Comparison of ENCODE assay signal across 10 mouse cellular contexts in the genomic region with DNA sequence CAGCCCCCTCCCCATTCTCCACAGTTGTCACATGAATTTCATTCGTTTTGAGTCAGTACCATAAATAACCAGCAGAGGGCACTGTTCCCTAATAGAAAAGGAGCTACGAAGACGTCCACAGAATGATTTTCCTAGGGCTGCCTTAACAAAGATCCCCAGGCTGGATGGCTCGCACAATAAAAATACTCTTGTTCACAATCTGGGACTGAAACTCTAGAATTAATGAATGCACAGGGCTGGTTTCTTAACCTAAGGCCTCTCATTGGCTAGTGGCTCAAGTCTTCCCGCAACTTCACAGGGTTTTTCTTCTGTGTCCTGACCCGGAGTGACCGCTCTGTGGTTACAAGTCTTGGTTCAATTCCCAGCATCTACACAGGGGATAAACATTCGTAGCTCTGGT. TPM values are rescaled to one million over a fixed set of nuclear protein-coding genes. Genes with fewer than 3 reads are reported as not detected.
A peak's percentile ranks its signal among the peaks of the same experiment; 100 is the strongest.
DNase-seq lines count a peak whose midpoint lies in the region; ATAC-seq and TF ChIP-seq lines count a peak whose summit lies in the region.
"Had no signal": no experiment of that assay in that cellular context is flagged by ENCODE, and none has a peak within 500 bp of the region (broad histone marks: within the 10 kb centered on the region; RNA-seq: fewer than 3 reads in every experiment).

No protein-coding gene starts in this region.

- peak; percentile 68 for ATAC-seq in forebrain, embryonic 13.5 days
- peak; percentile 37 for ATAC-seq in midbrain, embryonic 15.5 days (replicated peaks)

- 30% methylated on average over 8 of the region's 8 CpGs for WGBS in heart, adult 2 months
- 47% methylated on average over 8 of the region's 8 CpGs for WGBS in heart, embryonic 10.5 days
- WGBS in forebrain, embryonic 13.5 days = 38% methylated on average over 8 of the region's 8 CpGs
- WGBS in midbrain, embryonic 15.5 days = 35% methylated on average over 8 of the region's 8 CpGs

- TF ChIP-seq CTCF in heart, adult 2 months (IDR thresholded peaks at IDR 0.05) = peak; percentile 81
- peak; percentile 67; the same call in 1 of the 2 replicates for TF ChIP-seq CTCF in brain, embryonic 14.5 days (IDR thresholded peaks at IDR 0.05; ENCODE audit: borderline replicate concordance, extremely low read depth, insufficient read depth, insufficient read length)

- intact Hi-C loops in heart, adult 2 months (cut with DNase I) = loop anchor here (1.0 to 5.0 kb wide), 2 partner anchors 83 to 154 kb away; no protein-coding TSS in a partner anchor

- H3K9ac ChIP-seq in heart, adult 2 months (ENCODE audit: low read depth, low read length) = no peak overlapping the region
- H3K9ac ChIP-seq in forebrain, embryonic 13.5 days = no peak overlapping the region
- no peak overlapping the region for H3K9ac ChIP-seq in midbrain, embryonic 15.5 days

- no peak overlapping the region for H3K4me2 ChIP-seq in forebrain, embryonic 13.5 days
- no peak overlapping the region for H3K4me2 ChIP-seq in midbrain, embryonic 15.5 days

- no peak for TF ChIP-seq EP300 in heart, adult 2 months (IDR thresholded peaks at IDR 0.05; ENCODE audit: insufficient read depth, low read depth, low read length)

- no peaks in the 10 kb centered on the region; the same call in 1 of the 2 replicates for H3K36me3 ChIP-seq in heart, adult 2 months (ENCODE audit: control insufficient read depth, insufficient read depth, low read length)
- no peaks in the 10 kb centered on the region for H3K36me3 ChIP-seq in heart, embryonic 10.5 days
- no peaks in the 10 kb centered on the region for H3K36me3 ChIP-seq in forebrain, embryonic 13.5 days (ENCODE audit: poor library complexity, severe bottlenecking)
- H3K36me3 ChIP-seq in midbrain, embryonic 15.5 days (replicated peaks) = no peaks in the 10 kb centered on the region

- H3K4me3 ChIP-seq in heart, adult 2 months = no peak overlapping the region
- no peak overlapping the region for H3K4me3 ChIP-seq in heart, embryonic 10.5 days
- no peak overlapping the region for H3K4me3 ChIP-seq in forebrain, embryonic 13.5 days
- H3K4me3 ChIP-seq in midbrain, embryonic 15.5 days = no peak overlapping the region

- peak in 1 of 2 experiments; percentile 45 for DNase-seq in heart, adult 2 months
- no peak for DNase-seq in heart, embryonic 10.5 days (ENCODE audit: low spot score)
- peak; percentile 85 for DNase-seq in CD4-positive, CD25-positive, alpha-beta regulatory T cell, adult 2 months (ENCODE audit: low read depth, low spot score)
- DNase-seq in brain, embryonic 14.5 days (ENCODE audit: low read depth) = peak; percentile 90
- peak; percentile 60 to 73 for DNase-seq in layer of hippocampus, postnatal 10 days (ENCODE audit: low spot score in 2 of 2)
- peak; percentile 59 for DNase-seq in yolk sac, embryonic 10.5 days (ENCODE audit: low spot score)

- H3K4me1 ChIP-seq in heart, adult 2 months (ENCODE audit: control insufficient read depth, insufficient read depth, low read length) = peaks cover 8% of the 10 kb centered on the region
- H3K4me1 ChIP-seq in heart, embryonic 10.5 days = peaks cover 15% of the 10 kb centered on the region
- no peaks in the 10 kb centered on the region for H3K4me1 ChIP-seq in forebrain, embryonic 13.5 days
- no peaks in the 10 kb centered on the region for H3K4me1 ChIP-seq in midbrain, embryonic 15.5 days

- H3K27me3 ChIP-seq in heart, adult 2 months (ENCODE audit: control insufficient read depth, insufficient read depth, low read length) = no peaks in the 10 kb centered on the region
- H3K27me3 ChIP-seq in heart, embryonic 10.5 days (ENCODE audit: insufficient read depth, poor library complexity, severe bottlenecking) = peaks cover 13% of the 10 kb centered on the region; the same call in 1 of the 2 replicates
- peaks cover 23% of the 10 kb centered on the region for H3K27me3 ChIP-seq in forebrain, embryonic 13.5 days
- H3K27me3 ChIP-seq in midbrain, embryonic 15.5 days (replicated peaks) = no peaks in the 10 kb centered on the region

- peak overlapping the region; percentile 36; the same call in 1 of the 2 replicates for H3K27ac ChIP-seq in heart, adult 2 months
- H3K27ac ChIP-seq in heart, embryonic 10.5 days = no peak overlapping the region
- H3K27ac ChIP-seq in forebrain, embryonic 13.5 days = no peak overlapping the region
- no peak overlapping the region for H3K27ac ChIP-seq in midbrain, embryonic 15.5 days

- no peak for TF ChIP-seq POLR2A in heart, adult 2 months (IDR thresholded peaks at IDR 0.05; ENCODE audit: insufficient read depth, low read depth, low read length)
- no peak for TF ChIP-seq POLR2A in brain, embryonic 14.5 days (IDR thresholded peaks at IDR 0.05; ENCODE audit: borderline replicate concordance, extremely low read depth, insufficient read depth, insufficient read length, poor library complexity, severe bottlenecking)

- no peaks in the 10 kb centered on the region for H3K79me2 ChIP-seq in heart, adult 2 months (replicated peaks; ENCODE audit: control insufficient read depth, insufficient read depth, low read length)

- no peaks in the 10 kb centered on the region for H3K9me3 ChIP-seq in heart, embryonic 10.5 days
- H3K9me3 ChIP-seq in forebrain, embryonic 13.5 days (replicated peaks) = no peaks in the 10 kb centered on the region
- H3K9me3 ChIP-seq in midbrain, embryonic 15.5 days = no peaks in the 10 kb centered on the region

RNA-seq across cellular contexts. Expression of a gene that starts 14.0 kb away (rescaled TPM):
- total RNA-seq in heart, adult 2 months (2021) = 10 to 100 TPM; 31.2 to 36.0 TPM
- polyA plus RNA-seq in heart, adult 2 months (2012; rRNA removed) = 39.9 and 51.6 TPM in 2 replicates
- 42.2 and 48.8 TPM in 2 replicates for polyA plus RNA-seq in heart, embryonic 10.5 days (2016; fragmentation: Nextera tagmentation; extraction: Ambion mirVana)
- 20.5 and 24.1 TPM in 2 replicates for polyA plus RNA-seq in brain, embryonic 14.5 days (2012; rRNA removed)
- polyA plus RNA-seq in forebrain, embryonic 13.5 days (2015; fragmentation: Nextera tagmentation; extraction: Ambion mirVana) = 29.8 and 32.5 TPM in 2 replicates
- 10 to 100 TPM; 23.7 to 24.4 TPM for total RNA-seq in layer of hippocampus, postnatal 10 days (2021)
- polyA plus RNA-seq in midbrain, embryonic 15.5 days (2015; fragmentation: Nextera tagmentation; extraction: Ambion mirVana) = 33.5 and 36.7 TPM in 2 replicates

RNA-seq across cellular contexts. Expression of a gene that starts 33.0 kb away (rescaled TPM):
- total RNA-seq in heart, adult 2 months (2021) = not detected
- polyA plus RNA-seq in heart, adult 2 months (2012; rRNA removed) = not detected in 2 replicates
- polyA plus RNA-seq in heart, embryonic 10.5 days (2016; fragmentation: Nextera tagmentation; extraction: Ambion mirVana) = not detected in 2 replicates
- 0.11 TPM in 1 of 2 replicates, not detected in the other for polyA plus RNA-seq in brain, embryonic 14.5 days (2012; rRNA removed)
- not detected in 2 replicates for polyA plus RNA-seq in forebrain, embryonic 13.5 days (2015; fragmentation: Nextera tagmentation; extraction: Ambion mirVana)
- total RNA-seq in layer of hippocampus, postnatal 10 days (2021) = 1 to 10 TPM in 1 of 2 experiments, not detected in 1; 1.1 TPM
- polyA plus RNA-seq in midbrain, embryonic 15.5 days (2015; fragmentation: Nextera tagmentation; extraction: Ambion mirVana) = not detected in 2 replicates
- total RNA-seq: adrenal gland, adult 18-20 months; layer of hippocampus, adult 18-20 months had no signal

RNA-seq across cellular contexts. Expression of a gene that starts 47.4 kb away (rescaled TPM):
- 100 to 1,000 TPM in 1 of 2 experiments, 10 to 100 TPM in 1; 98.2 to 122 TPM for total RNA-seq in heart, adult 2 months (2021)
- polyA plus RNA-seq in heart, adult 2 months (2012; rRNA removed) = 136 and 182 TPM in 2 replicates
- polyA plus RNA-seq in heart, embryonic 10.5 days (2016; fragmentation: Nextera tagmentation; extraction: Ambion mirVana) = 29.6 and 37.0 TPM in 2 replicates
- 6.1 and 7.0 TPM in 2 replicates for polyA plus RNA-seq in brain, embryonic 14.5 days (2012; rRNA removed)
- 5.9 TPM in 2 replicates for polyA plus RNA-seq in forebrain, embryonic 13.5 days (2015; fragmentation: Nextera tagmentation; extraction: Ambion mirVana)
- 1 to 10 TPM; 7.4 to 8.6 TPM for total RNA-seq in layer of hippocampus, postnatal 10 days (2021)
- polyA plus RNA-seq in midbrain, embryonic 15.5 days (2015; fragmentation: Nextera tagmentation; extraction: Ambion mirVana) = 11.7 and 11.9 TPM in 2 replicates
